ENCODE assay signal across 14 mouse cellular contexts in genomic region chr12:16562647-16563046, GRCm38 (mm10). TPM values are rescaled to one million over a fixed set of nuclear protein-coding genes. Genes with fewer than 3 reads are reported as not detected.
A peak's percentile ranks its signal among the peaks of the same experiment; 100 is the strongest.
DNase-seq lines count a peak whose midpoint lies in the region; ATAC-seq and TF ChIP-seq lines count a peak whose summit lies in the region.
"Had no signal": no experiment of that assay in that cellular context is flagged by ENCODE, and none has a peak within 500 bp of the region (broad histone marks: within the 10 kb centered on the region; RNA-seq: fewer than 3 reads in every experiment).

No protein-coding gene starts in this region.

- H3K9me3 ChIP-seq in hindbrain, postnatal 0 days (ENCODE audit: low read length), result no peaks in the 10 kb centered on the region
- H3K9me3 ChIP-seq in hindbrain, embryonic 13.5 days, result no peaks in the 10 kb centered on the region
- H3K9me3 ChIP-seq in stomach, postnatal 0 days (ENCODE audit: control insufficient read depth, low read length), result no peaks in the 10 kb centered on the region
- H3K9me3 ChIP-seq: forebrain, embryonic 12.5 days; limb, embryonic 12.5 days; neural tube, embryonic 12.5 days had no signal

- TF ChIP-seq EP300 in stomach, postnatal 0 days (optimal IDR thresholded peaks at IDR 0.05), result no peak

- H3K36me3 ChIP-seq in hindbrain, postnatal 0 days (ENCODE audit: insufficient read depth, low read length), result peaks cover 59% of the 10 kb centered on the region
- peaks cover 89% of the 10 kb centered on the region for H3K36me3 ChIP-seq in hindbrain, embryonic 13.5 days
- H3K36me3 ChIP-seq in stomach, postnatal 0 days (ENCODE audit: control insufficient read depth, insufficient read depth, low read length), result peaks cover 8% of the 10 kb centered on the region

- TF ChIP-seq CTCF in hindbrain, postnatal 0 days (IDR thresholded peaks at IDR 0.05; ENCODE audit: low read depth), result no peak
- TF ChIP-seq CTCF in stomach, postnatal 0 days (IDR thresholded peaks at IDR 0.05; ENCODE audit: low read depth), result no peak

- ATAC-seq in hindbrain, postnatal 0 days, result peak; percentile 24; the same call in 1 of the 2 replicates
- ATAC-seq in hindbrain, embryonic 13.5 days (ENCODE audit: low FRiP score), result no peak
- ATAC-seq in stomach, postnatal 0 days (ENCODE audit: low FRiP score, low TSS enrichment), result 0 out of 2 replicates have a peak, but pooled peaks have one; percentile 10
- ATAC-seq: intestine, embryonic 16.5 days had no signal

- H3K4me3 ChIP-seq in hindbrain, postnatal 0 days (ENCODE audit: low read length), result no peak overlapping the region
- H3K4me3 ChIP-seq in hindbrain, embryonic 13.5 days, result no peak overlapping the region
- no peak overlapping the region for H3K4me3 ChIP-seq in stomach, postnatal 0 days (ENCODE audit: low read depth, low read length)
- H3K4me3 ChIP-seq: forebrain, embryonic 12.5 days; left cerebral cortex, adult 2 months; limb, embryonic 12.5 days; neural tube, embryonic 12.5 days had no signal

- 87% methylated on average over 10 of the region's 10 CpGs for WGBS in hindbrain, postnatal 0 days
- 94% methylated on average over 10 of the region's 10 CpGs for WGBS in hindbrain, embryonic 13.5 days
- WGBS in stomach, postnatal 0 days, result 90% methylated on average over 10 of the region's 10 CpGs

- no peaks in the 10 kb centered on the region; the same call in 1 of the 2 replicates for H3K4me1 ChIP-seq in hindbrain, postnatal 0 days (ENCODE audit: insufficient read depth, low read length)
- H3K4me1 ChIP-seq in hindbrain, embryonic 13.5 days (replicated peaks), result no peaks in the 10 kb centered on the region
- H3K4me1 ChIP-seq in stomach, postnatal 0 days (replicated peaks; ENCODE audit: control insufficient read depth, insufficient read depth), result no peaks in the 10 kb centered on the region
- H3K4me1 ChIP-seq: forebrain, embryonic 12.5 days; limb, embryonic 12.5 days; neural tube, embryonic 12.5 days had no signal

- no peaks in the 10 kb centered on the region for H3K27me3 ChIP-seq in hindbrain, postnatal 0 days (ENCODE audit: insufficient read depth, low read length)
- no peaks in the 10 kb centered on the region for H3K27me3 ChIP-seq in hindbrain, embryonic 13.5 days
- no peaks in the 10 kb centered on the region for H3K27me3 ChIP-seq in stomach, postnatal 0 days (ENCODE audit: control insufficient read depth, insufficient read depth, low read length)
- H3K27me3 ChIP-seq: forebrain, embryonic 12.5 days; limb, embryonic 12.5 days; neural tube, embryonic 12.5 days had no signal

- no peak overlapping the region for H3K27ac ChIP-seq in hindbrain, postnatal 0 days
- H3K27ac ChIP-seq in hindbrain, embryonic 13.5 days, result no peak overlapping the region
- H3K27ac ChIP-seq in stomach, postnatal 0 days (replicated peaks), result no peak overlapping the region
- H3K27ac ChIP-seq: forebrain, embryonic 12.5 days; hindbrain, embryonic 14.5 days; left cerebral cortex, adult 2 months; limb, embryonic 12.5 days; neural tube, embryonic 12.5 days had no signal

- H3K9ac ChIP-seq in hindbrain, postnatal 0 days (replicated peaks; ENCODE audit: low read length), result no peak overlapping the region
- H3K9ac ChIP-seq in hindbrain, embryonic 13.5 days, result no peak overlapping the region
- no peak overlapping the region for H3K9ac ChIP-seq in stomach, postnatal 0 days (ENCODE audit: low read length)
- H3K9ac ChIP-seq: forebrain, embryonic 12.5 days; hindbrain, embryonic 14.5 days; limb, embryonic 12.5 days; neural tube, embryonic 12.5 days had no signal

- DNase-seq in hindbrain, postnatal 0 days (ENCODE audit: low spot score), result no peak
- DNase-seq in ovary, adult 18-20 months (ENCODE audit: low spot score), result peak; percentile 16
- no peak for DNase-seq in ovary, postnatal 10 days (ENCODE audit: low spot score)
- peak; percentile 75 to 76 for DNase-seq in adrenal gland, postnatal 36 days
- no peak for DNase-seq in stomach, postnatal 0 days (ENCODE audit: low spot score)
- no peak for DNase-seq in Muller cell, postnatal 12 days (ENCODE audit: inconsistent ontology term)
- DNase-seq: cerebellum, adult 9-11 months had no signal

- no peak overlapping the region for H3K4me2 ChIP-seq in hindbrain, postnatal 0 days (ENCODE audit: low read depth, low read length)
- no peak overlapping the region for H3K4me2 ChIP-seq in hindbrain, embryonic 13.5 days
- H3K4me2 ChIP-seq in stomach, postnatal 0 days (replicated peaks; ENCODE audit: low read depth), result no peak overlapping the region
- H3K4me2 ChIP-seq: forebrain, embryonic 12.5 days; hindbrain, embryonic 14.5 days; limb, embryonic 12.5 days; neural tube, embryonic 12.5 days had no signal

RNA-seq across cellular contexts. Expression of gene Lpin1, which starts 48.1 kb away (rescaled TPM):
- total RNA-seq in hindbrain, postnatal 0 days (2014; rRNA removed), result 17.9 and 21.9 TPM in 2 replicates
- 9.4 and 9.8 TPM in 2 replicates for polyA plus RNA-seq in hindbrain, postnatal 0 days (2015; fragmentation: Nextera tagmentation; extraction: Ambion mirVana)
- polyA plus RNA-seq in hindbrain, embryonic 13.5 days (2015; fragmentation: Nextera tagmentation; extraction: Ambion mirVana), result 18.3 and 19.9 TPM in 2 replicates
- 100 to 1,000 TPM in 1 of 2 experiments, 10 to 100 TPM in 1; 71.8 to 110 TPM for total RNA-seq in adrenal gland, postnatal 36 days (2021)
- polyA plus RNA-seq in stomach, postnatal 0 days (2015; fragmentation: Nextera tagmentation; extraction: Ambion mirVana), result 1.6 and 1.8 TPM in 2 replicates

Comparison
In these comparisons a context has a peak if more than half of its experiments do, and no peak if none do; other contexts are left out.
1. DNase-seq: peak in ovary, adult 18-20 months (single experiment) and adrenal gland, postnatal 36 days (2 of 2); none in hindbrain, postnatal 0 days (single experiment), ovary, postnatal 10 days (single experiment), stomach, postnatal 0 days (single experiment) and Muller cell, postnatal 12 days (single experiment).